Mouse (Mus musculus) hindbrain, embryonic 15.5 days (tissue): ENCODE results near the gene Cnih3. TPM values are rescaled to one million over a fixed set of nuclear protein-coding genes. Genes with fewer than 3 reads are reported as not detected.

ENCODE experiments used
- ATAC-seq: fragments of 200-750 bp; cut with Nextera tagmentation; 2 replicates; pipeline ENCODE4 v1.8.0; 2017; ENCODE audit warnings: low read depth, moderate number of reproducible peaks, moderate TSS enrichment; ENCODE audit not compliant: low FRiP score
- H3K27ac ChIP-seq: fragments of 300-500 bp; sonication (generic); replicated peaks from 2 replicates; pipeline ENCODE4 v1.5.1; 2015; ENCODE audit warnings: mild to moderate bottlenecking, inconsistent platforms
- H3K27me3 ChIP-seq: fragments of 300-500 bp; sonication (generic); 2 replicates; pipeline ENCODE4 v1.6.1; 2015; ENCODE audit warnings: control low read depth, inconsistent platforms
- H3K36me3 ChIP-seq: fragments of 300-500 bp; sonication (generic); 2 replicates; pipeline ENCODE4 v1.6.1; 2015; ENCODE audit warnings: control low read depth, inconsistent platforms
- H3K4me1 ChIP-seq: fragments of 300-500 bp; sonication (generic); replicated peaks from 2 replicates; pipeline ENCODE4 v1.6.1; 2015; ENCODE audit warnings: control low read depth, inconsistent platforms
- H3K4me2 ChIP-seq: fragments of 300-500 bp; sonication (generic); 2 replicates; pipeline ENCODE4 v1.6.1; 2015; ENCODE audit warnings: moderate library complexity, mild to moderate bottlenecking, inconsistent platforms
- H3K4me3 ChIP-seq: fragments of 300-500 bp; sonication (generic); 2 replicates; pipeline ENCODE4 v1.5.1; 2015; ENCODE audit warnings: mild to moderate bottlenecking, inconsistent platforms
- H3K9ac ChIP-seq: fragments of 300-500 bp; sonication (generic); 2 replicates; pipeline ENCODE4 v1.6.1; 2015; ENCODE audit warnings: inconsistent platforms
- H3K9me3 ChIP-seq: fragments of 300-500 bp; sonication (generic); 2 replicates; pipeline ENCODE4 v1.6.1; 2016; ENCODE audit warnings: control low read depth, inconsistent platforms
- WGBS: fragments of 180-500 bp; shearing (Covaris S2); methylation state at CpG from one replicate; pipeline ENCODE4 v1.1.7; 2015; 5-methylcytosine and 5-hydroxymethylcytosine counted together
- polyA plus RNA-seq: library from polyadenylated mRNA; unstranded; fragments of >200 nt; fragmentation: Nextera tagmentation; extraction: Ambion mirVana; gene quantifications from 2 replicates; pipeline ENCODE4 v1.2.1, GENCODE M21; 2015

The Cnih3 gene
- polyA plus RNA-seq, 1 experiment from 2014 or later: 14.1 TPM

- Histone ChIP-seq H3K9ac (no peak overlapping the region), H3K4me3 (no peak overlapping the region), H3K4me2 (no peak overlapping the region), H3K27me3 (peaks cover 16% of the 10 kb centered on the region), H3K36me3 (no peaks in the 10 kb centered on the region), H3K4me1 (peaks cover 14% of the 10 kb centered on the region), H3K27ac (no peak overlapping the region), H3K9me3 (no peaks in the 10 kb centered on the region)
- 49% methylated on average over 2 of the region's 2 CpGs for WGBS
- ATAC-seq: no peak
Observed at GRCm38 (mm10) chr1:181357870-181358269, 5.4 kb downstream of the Cnih3 start.

- H3K4me3 ChIP-seq: no peak overlapping the region
- H3K4me1 ChIP-seq: peaks cover 8% of the 10 kb centered on the region
- H3K27ac ChIP-seq: no peak overlapping the region
- no peak for ATAC-seq
- no peak overlapping the region for H3K9ac ChIP-seq
- peaks cover 13% of the 10 kb centered on the region for H3K27me3 ChIP-seq
- no peak overlapping the region for H3K4me2 ChIP-seq
- no peaks in the 10 kb centered on the region for H3K36me3 ChIP-seq
- no peaks in the 10 kb centered on the region for H3K9me3 ChIP-seq
- WGBS: 43% methylated on average over 7 of the region's 7 CpGs
Observed at GRCm38 (mm10) chr1:181358526-181358925, 6.1 kb downstream of the Cnih3 start.

DNA sequence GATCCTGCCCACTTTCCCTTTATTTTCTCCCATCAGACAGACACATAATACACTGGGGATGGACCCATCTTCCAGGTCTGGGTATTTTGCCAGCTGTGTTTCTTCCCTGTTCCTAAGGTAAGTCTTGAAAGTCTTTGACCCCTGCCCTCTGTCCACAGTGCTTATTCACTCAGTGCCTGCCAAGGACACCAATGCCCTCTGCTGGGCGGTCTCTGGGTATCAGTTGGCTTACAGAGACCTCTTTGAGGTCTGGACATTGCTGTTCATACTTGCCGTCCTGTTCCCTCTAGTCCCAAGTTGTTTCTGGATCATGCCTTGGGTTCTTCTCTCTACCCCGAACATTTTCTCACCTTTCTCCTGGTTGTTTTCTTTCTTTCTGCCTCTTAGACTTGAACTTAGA, 8.3 kb downstream of the Cnih3 start:
- WGBS: 83% methylated on average over 3 of the region's 3 CpGs
- H3K27me3 ChIP-seq: no peaks in the 10 kb centered on the region
- no peak overlapping the region for H3K4me2 ChIP-seq
- H3K36me3 ChIP-seq: no peaks in the 10 kb centered on the region
- ATAC-seq: no peak
- no peak overlapping the region for H3K9ac ChIP-seq
- no peaks in the 10 kb centered on the region for H3K9me3 ChIP-seq
- no peak overlapping the region for H3K4me3 ChIP-seq
- no peaks in the 10 kb centered on the region for H3K4me1 ChIP-seq
- H3K27ac ChIP-seq: no peak overlapping the region

DNA sequence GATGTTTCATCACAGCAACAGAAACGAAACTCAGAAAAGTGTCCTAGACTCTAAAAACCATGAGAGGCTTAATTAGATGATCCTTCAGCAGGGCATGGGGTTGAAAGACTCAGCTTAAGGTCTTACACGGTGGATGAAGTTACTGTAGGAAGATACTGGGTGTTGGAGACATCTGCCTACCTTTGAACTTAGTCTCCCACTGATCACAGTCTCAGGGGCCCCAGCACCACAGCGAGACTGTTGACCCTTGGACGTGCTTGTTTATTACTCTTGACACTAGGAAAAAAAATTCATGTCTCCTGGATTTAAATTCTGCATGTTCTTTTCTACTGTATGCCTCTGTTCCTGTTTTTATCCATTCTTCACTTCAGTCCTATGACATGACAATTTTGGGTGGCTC, 11.6 kb downstream of the Cnih3 start:
- H3K27ac ChIP-seq: no peak overlapping the region
- WGBS: 89% methylated on average over 4 of the region's 4 CpGs
- H3K27me3 ChIP-seq: no peaks in the 10 kb centered on the region
- no peaks in the 10 kb centered on the region for H3K9me3 ChIP-seq
- no peaks in the 10 kb centered on the region for H3K36me3 ChIP-seq
- no peak overlapping the region for H3K9ac ChIP-seq
- peaks cover 9% of the 10 kb centered on the region for H3K4me1 ChIP-seq
- ATAC-seq: no peak
- no peak overlapping the region for H3K4me3 ChIP-seq
- H3K4me2 ChIP-seq: no peak overlapping the region

- Histone ChIP-seq H3K4me1 (peaks cover 9% of the 10 kb centered on the region), H3K27ac (no peak overlapping the region), H3K9ac (no peak overlapping the region), H3K36me3 (no peaks in the 10 kb centered on the region), H3K9me3 (no peaks in the 10 kb centered on the region), H3K27me3 (no peaks in the 10 kb centered on the region), H3K4me2 (no peak overlapping the region), H3K4me3 (no peak overlapping the region)
- peak; percentile 48; the same call in 1 of the 2 replicates for ATAC-seq
- 56% methylated on average over 3 of the region's 3 CpGs for WGBS
Observed at GRCm38 (mm10) chr1:181365376-181365775, 12.9 kb downstream of the Cnih3 start.

DNA sequence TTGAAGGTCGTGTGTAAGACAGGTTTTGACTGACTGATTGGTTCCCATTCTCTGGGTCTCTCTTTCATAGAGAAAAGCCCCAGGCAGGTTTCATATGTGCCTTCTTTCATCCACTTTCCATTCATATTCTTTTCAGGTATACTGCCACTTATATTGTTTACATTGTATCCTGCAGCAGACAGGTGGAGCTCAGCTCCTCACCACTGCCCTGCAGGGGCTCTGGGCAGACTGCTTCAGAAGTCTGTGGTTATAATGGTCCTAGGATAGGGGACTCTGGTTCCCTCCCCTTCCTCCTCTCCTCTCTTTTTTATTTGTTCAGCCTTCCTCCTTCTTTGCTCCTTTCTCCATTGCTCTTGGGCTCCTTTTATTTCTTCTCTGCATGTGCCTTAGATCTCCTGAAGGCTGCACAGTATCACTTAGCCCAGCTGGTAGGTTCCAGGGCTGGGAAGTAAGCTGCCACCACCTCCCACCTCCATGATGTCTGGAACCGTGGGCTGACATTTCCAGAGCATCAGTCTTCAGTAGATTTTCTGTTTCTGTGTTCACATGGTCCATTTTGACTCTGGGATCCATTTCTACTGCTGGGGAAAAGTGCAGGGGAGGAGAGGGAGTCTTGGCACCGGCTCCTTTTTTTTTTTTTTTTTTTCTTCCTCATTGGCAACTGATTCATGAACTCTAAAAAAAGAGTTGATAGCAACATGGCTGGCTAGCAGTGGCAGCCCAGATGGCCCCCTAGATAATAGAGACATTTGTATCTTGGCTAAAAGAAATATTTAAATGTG, 16.6 kb downstream of the Cnih3 start:
- Histone ChIP-seq H3K9me3 (no peaks in the 10 kb centered on the region), H3K4me2 (no peak overlapping the region), H3K9ac (no peak overlapping the region), H3K4me3 (no peak overlapping the region), H3K36me3 (no peaks in the 10 kb centered on the region), H3K27ac (no peak overlapping the region), H3K4me1 (peaks cover 9% of the 10 kb centered on the region), H3K27me3 (no peaks in the 10 kb centered on the region)
- 35% methylated on average over 3 of the region's 3 CpGs for WGBS
- no peak for ATAC-seq

DNA sequence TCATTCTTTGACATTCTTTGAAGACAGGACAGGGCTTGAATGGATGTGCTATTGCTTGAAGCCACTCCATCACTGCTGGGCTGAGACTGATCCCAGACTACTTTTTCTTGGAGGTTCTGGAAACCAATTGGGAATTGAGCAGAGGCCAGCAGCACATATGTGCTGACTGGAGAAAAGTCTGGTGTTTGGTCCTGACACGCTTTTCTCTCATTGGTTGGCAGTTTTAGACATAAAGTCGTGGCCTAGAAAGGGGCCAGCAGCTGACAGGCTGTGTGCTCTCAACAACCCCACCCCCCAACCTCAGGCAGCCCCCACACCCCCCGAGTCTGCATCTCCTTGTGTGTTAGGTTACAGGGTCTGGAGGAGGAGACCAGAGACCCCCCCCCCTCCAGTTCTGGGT, 17.9 kb downstream of the Cnih3 start:
- Histone ChIP-seq H3K9me3 (no peaks in the 10 kb centered on the region), H3K4me3 (no peak overlapping the region), H3K27ac (no peak overlapping the region), H3K4me2 (no peak overlapping the region), H3K9ac (no peak overlapping the region), H3K27me3 (no peaks in the 10 kb centered on the region), H3K4me1 (peaks cover 9% of the 10 kb centered on the region), H3K36me3 (no peaks in the 10 kb centered on the region)
- no peak for ATAC-seq
- 73% methylated on average over 3 of the region's 3 CpGs for WGBS

- Histone ChIP-seq H3K4me2 (no peak overlapping the region), H3K9me3 (no peaks in the 10 kb centered on the region), H3K27ac (no peak overlapping the region), H3K9ac (no peak overlapping the region), H3K27me3 (no peaks in the 10 kb centered on the region), H3K4me3 (no peak overlapping the region), H3K4me1 (peaks cover 9% of the 10 kb centered on the region), H3K36me3 (no peaks in the 10 kb centered on the region)
- ATAC-seq: no peak
- WGBS: 84% methylated on average over 4 of the region's 4 CpGs
Observed at GRCm38 (mm10) chr1:181371226-181371625, 18.8 kb downstream of the Cnih3 start.

DNA sequence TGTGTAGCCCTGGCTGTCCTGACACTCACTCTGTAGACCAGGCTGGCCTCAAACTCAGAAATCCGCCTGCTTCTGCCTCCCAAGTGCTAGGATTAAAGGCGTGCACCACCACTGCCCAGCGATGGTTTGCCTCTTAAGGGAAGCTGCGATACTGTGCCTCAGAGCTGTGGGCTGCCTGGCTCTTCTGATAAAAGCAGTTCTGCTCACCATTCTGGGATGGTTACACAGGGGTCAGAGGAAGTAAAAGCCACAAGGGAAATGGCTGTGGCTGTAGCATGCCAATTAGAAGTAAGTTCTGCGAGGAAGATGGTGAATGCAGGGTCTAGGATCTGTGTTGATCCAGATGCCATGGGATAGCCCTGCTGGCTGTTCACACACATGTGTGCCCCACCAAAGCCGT, 19.9 kb downstream of the Cnih3 start:
- ATAC-seq: no peak
- Histone ChIP-seq H3K4me2 (no peak overlapping the region), H3K4me1 (peaks cover 9% of the 10 kb centered on the region), H3K36me3 (no peaks in the 10 kb centered on the region), H3K27me3 (no peaks in the 10 kb centered on the region), H3K9ac (no peak overlapping the region), H3K9me3 (no peaks in the 10 kb centered on the region), H3K27ac (no peak overlapping the region), H3K4me3 (no peak overlapping the region)
- WGBS: 77% methylated on average over 6 of the region's 6 CpGs

DNA sequence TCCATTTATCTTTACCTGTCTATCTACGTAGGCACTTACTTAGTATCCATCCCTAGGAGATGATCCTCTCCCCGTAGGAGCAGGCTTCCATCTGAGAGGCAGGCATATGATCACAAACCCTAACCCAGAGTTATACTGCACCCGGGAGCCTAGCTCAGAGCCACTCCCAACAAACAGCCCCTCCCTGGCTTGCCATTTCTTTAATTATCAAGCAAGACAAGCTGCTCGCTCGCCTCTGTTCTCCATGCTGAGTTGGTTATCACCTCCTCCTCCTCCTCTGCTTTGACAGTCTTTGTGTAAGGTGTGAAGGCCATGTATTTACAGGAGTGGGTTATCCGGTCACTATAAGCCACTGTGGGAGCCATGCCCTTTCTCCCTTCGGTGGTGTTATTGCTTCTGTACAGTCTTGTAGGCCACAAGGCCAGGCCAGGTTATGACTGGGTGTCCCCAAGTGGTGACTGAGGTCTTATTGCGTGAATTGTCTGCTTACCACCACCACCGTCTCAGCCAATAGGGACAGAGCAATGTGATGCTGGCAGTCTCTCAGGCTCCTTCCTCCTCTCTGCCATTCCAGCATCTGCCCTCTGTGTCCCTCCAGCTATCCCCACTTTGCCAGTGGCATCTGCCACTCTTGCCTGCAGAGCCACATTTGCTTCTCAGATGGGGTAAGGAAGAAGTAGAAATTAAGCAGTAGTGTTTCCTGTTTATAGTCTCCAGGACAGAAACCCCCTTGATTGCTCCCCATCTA, 22.4 kb downstream of the Cnih3 start:
- Histone ChIP-seq H3K4me3 (no peak overlapping the region), H3K27me3 (no peaks in the 10 kb centered on the region), H3K9me3 (no peaks in the 10 kb centered on the region), H3K4me1 (0 out of 2 replicates have a peak, but pooled peaks cover 4% of the 10 kb centered on the region), H3K27ac (no peak overlapping the region), H3K4me2 (no peak overlapping the region), H3K36me3 (no peaks in the 10 kb centered on the region), H3K9ac (no peak overlapping the region)
- no peak for ATAC-seq
- 86% methylated on average over 9 of the region's 9 CpGs for WGBS

DNA sequence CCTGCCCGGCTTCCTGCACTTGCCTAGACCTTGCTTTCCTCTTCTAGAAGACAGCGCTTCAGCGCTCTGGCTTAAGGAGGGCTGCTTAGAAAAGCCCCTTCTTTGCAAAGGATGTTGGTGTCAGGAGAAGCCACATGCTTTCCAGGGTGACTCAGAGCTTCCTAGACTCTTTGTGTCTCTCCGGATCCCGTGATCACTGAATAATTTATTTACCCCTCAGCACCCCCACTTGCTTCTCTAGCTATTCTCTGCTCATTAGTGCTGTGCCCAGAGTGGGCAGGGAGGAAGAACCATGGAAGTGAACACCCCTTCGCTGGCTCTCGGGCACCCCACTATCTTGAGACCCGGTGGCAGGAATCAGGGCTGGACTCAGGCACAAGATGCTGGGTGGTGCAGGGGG, 24.0 kb downstream of the Cnih3 start:
- WGBS: 69% methylated on average over 8 of the region's 8 CpGs
- no peak for ATAC-seq
- Histone ChIP-seq H3K9ac (no peak overlapping the region), H3K27ac (no peak overlapping the region), H3K36me3 (no peaks in the 10 kb centered on the region), H3K4me2 (no peak overlapping the region), H3K4me1 (0 out of 2 replicates have a peak, but pooled peaks cover 4% of the 10 kb centered on the region), H3K27me3 (no peaks in the 10 kb centered on the region), H3K9me3 (no peaks in the 10 kb centered on the region), H3K4me3 (no peak overlapping the region)

- ATAC-seq: peak; percentile 36; the same call in 1 of the 2 replicates
- Histone ChIP-seq H3K27ac (no peak overlapping the region), H3K36me3 (no peaks in the 10 kb centered on the region), H3K27me3 (no peaks in the 10 kb centered on the region), H3K4me2 (no peak overlapping the region), H3K4me1 (0 out of 2 replicates have a peak, but pooled peaks cover 4% of the 10 kb centered on the region), H3K9me3 (no peaks in the 10 kb centered on the region), H3K4me3 (no peak overlapping the region), H3K9ac (no peak overlapping the region)
- WGBS: 29% methylated on average over 8 of the region's 8 CpGs
Observed at GRCm38 (mm10) chr1:181379664-181380063, 27.2 kb downstream of the Cnih3 start.
